Mouse (Mus musculus): ENCODE data around the gene Rnf225.
"Not testable (repeated sequence)": the region's sequence is repeated elsewhere in the genome, so short reads cannot be mapped to it uniquely, and the experiment has no call there.

Rnf225 gene

DNA sequence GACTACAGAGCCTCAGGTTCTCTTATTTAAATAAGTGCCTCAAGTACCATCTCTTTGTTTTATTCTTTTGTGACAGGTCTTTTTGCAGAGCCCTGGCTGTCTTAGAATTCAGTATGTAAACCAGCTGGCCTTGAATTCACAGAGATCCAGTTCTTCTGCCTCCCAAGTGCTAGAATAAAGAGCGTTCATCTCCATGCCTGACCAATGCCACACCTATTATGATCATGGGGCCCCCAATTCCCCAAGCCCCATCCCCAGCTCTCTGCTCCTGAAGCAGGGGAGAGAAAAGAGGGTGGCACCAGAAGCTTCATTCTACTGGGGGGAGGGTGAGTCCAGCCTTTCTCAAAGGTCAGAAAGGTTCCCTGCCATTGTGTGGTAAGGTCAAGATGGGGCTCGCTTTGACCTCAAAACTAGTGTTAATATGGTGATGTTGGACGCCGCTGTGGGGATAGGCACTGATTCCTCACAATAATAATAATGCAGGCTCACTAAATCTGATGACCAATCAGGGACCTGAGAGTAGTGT is 6.5 kb downstream of the Rnf225 start:
- DNase-seq: no peak

GRCm38 (mm10) chr7:12934808-12935207 is 7.6 kb downstream of the Rnf225 start:
- no peak for DNase-seq

DNA sequence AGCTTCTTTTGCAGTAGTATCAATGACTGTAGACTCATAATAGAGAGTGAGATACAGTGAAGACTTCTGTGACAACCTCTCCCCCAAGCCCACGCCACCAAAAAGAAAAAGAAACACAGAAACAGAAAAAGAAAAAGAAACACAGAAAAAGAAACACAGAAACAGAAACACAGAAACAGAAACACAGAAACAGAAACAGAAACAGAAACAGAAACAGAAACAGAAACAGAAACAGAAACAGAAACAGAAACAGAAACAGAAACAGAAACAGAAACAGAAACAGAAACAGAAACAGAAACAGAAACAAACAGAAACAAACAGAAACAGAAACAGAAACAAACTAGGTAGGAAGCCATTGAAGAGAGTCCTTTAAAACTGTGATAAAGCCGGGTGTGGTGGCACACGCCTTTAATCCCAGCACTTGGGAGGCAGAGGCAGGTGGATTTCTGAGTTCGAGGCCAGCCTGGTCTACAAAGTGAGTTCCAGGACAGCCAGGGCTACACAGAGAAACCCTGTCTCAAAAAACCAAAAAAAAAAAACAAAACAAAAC is 10.1 kb downstream of the Rnf225 start:
- not testable (repeated sequence) for DNase-seq

DNA sequence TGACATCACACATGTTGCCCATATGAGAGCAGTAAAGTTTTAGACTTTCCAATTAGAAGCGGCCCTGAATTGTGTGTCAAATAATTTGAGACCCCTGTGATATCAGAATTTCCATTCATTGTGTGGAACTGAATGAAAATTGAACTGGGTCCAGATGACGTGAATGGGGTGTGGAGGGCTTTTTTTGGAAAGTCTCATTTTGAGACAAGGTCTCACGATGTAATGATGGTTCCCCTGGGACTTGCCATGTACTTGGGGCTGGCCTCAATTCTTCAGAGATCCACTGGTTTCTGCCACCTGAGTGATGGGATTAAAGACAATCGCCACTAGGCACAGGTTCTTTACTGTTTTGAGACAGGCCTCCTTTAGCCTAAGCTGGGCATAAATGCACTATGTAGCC is 13.4 kb downstream of the Rnf225 start:
- no peak for DNase-seq

DNA sequence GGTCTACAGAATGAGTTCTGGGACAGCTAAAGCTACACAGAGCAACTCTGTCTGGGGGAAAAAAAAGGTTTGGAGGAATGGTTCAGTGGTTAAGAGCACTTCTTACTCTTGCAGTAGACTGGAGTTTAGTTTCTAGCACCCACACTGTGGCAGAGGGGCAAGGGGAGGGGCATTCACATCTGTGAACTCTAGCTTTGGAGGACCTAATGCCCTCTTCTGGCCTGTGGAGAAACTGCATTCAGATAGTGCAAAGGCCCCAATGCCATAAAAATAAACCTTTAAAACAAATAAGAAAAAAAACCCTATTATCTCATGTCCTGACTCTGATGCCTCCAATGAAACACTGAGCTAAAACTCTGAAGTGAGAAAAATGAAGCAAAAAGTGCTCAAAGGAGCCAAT is 16.3 kb downstream of the Rnf225 start:
- DNase-seq: no peak

DNA sequence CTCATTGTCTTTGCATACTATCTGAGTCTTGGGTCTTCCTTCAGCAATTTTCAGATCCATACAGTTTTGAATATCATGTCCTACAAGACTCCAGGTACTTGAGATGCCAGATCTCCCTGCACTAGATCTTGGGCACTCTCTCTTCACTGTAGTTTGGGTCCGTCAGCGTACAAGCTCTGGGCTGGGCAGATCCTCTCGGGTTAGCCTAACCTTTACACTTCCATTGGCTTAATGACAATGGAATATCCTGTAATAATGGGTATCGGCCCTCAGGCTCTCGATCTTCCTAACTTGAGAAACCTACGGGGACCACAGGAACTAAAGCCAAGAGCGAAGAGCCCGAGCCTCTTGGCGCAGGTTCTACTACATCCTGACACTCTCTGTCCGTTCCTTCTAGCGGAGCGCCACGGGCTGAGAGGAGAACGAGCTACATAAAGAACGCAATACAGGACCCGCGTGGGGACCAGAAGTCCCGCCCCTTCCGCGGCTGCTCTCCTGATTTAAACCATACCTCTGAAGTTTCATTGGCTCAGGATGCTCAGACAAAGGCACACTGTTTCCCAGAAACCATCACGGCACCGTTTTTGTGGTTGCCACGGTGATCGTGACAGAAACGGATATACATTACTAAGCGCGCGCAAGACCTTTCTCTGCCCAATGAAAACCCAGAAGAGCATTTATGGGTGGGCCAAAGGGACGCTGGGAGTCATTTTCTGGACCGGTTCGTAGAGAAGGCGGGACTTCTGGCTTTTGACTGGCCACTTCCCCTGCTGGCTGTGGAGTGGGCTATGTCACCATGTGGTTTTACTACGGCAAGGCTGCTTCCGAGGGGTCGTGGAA is 22.0 kb downstream of the Rnf225 start:
- DNase-seq: peak; percentile 98

GRCm38 (mm10) chr7:12949872-12950229 is 22.6 kb downstream of the Rnf225 start:
- no peak for DNase-seq

DNA sequence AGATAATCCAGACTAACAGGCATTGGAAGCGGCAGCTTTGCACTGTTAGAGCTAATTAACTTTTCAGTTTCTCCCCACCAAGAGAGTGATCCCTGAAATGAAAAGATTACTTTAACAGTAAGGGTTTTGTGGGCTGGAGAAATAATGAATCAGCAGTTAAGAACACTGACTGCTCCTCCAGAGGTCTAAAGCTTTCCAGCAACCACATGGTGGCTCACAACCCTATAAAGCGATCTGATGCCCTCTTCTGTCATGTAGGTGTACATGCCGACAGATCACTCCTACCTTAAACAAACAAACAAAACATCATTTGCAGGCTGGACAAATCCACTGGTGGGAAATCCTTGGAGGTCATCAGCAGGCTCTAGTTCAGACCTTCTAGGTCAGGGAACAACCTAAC is 27.7 kb downstream of the Rnf225 start:
- DNase-seq: no peak

DNA sequence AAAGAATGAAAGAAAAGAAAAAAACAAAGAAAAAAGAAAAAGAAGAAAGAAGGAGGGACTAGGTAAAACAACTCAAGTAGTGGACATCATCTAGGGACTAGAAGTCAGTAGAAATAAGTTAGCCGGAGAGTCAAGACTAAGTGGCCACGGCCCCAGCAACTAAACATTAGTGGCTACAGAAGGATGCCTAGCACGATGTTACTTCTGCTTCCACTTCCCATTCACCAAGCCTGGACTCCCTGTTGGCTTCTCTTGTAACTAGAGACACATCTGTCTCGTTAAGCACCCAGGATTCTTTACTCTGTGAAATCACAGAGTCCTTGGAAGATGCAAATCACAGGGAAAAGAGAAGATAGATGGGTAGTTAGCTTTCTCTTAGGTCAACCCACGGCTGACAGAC is 30.3 kb downstream of the Rnf225 start:
- DNase-seq: no peak

DNA sequence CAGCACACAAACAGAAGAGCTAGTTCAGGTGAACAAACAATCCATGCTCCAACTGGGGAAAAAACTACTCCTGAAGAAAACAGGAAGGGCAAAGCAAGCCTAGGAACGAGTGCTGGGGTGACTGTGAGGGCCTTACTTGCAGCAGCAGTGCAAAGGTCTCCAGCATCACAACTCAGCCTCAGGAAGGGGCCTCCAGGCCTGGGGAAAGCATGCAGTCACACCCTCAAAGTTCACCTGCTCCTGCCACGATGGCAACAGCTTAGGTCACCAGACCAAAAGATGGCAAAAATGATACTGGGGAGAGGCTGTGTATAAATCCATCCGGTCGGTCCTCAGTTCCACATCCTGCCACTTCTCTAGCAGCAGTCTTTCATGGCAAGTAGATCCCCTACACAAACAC is 31.7 kb downstream of the Rnf225 start:
- no peak for DNase-seq

DNA sequence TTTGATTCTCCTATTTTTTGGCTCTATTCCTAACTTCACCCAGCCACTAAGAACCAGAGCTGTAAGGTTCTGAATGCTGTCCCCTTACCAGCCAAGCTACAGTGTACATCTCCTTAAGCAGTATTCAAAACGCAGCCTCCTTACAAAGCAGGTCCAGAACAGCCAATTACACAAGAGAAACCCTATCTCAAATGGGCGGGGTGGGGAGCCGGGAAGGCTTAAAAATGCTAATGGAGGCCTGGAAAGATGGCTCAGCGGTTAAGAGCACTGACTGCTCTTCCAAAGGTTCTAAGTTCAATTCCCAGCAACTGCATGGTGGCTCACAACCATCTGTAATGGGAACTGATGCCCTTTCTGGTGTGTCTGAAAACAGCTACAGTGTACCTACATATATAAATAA is 32.5 kb downstream of the Rnf225 start:
- no peak for DNase-seq

DNA sequence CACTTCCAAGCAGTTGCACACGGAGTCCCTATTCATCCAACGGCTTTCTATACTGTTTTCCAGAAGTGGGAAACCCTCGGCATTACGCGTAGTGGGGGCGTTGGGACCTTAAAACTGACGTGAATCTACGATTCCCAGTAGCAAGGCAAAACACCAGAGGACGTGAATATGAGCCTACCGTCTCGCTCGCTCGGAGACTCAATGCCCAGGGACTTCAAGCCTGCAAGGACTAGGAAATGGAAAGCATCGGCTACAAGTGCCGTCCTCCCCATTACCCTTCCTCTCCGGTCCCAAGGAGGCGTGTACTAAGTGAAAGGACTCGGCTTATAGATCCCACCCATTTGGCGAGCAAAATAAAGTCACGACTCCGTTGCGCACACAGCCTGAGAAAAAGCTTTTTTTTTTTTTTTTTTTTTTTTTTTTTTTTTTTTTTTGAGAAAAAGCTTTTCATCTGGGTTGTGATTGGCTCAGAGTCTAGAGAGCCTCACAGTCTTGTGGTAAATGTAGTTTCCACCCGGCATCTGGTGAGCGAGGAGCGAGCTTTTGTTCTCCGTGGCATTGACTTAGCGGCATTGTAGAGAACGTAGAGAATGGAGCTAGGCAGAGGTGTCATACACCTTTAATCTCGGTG is 34.4 kb downstream of the Rnf225 start:
- peak; percentile 48 for DNase-seq

- DNase-seq: peak; percentile 92
Measured at GRCm38 (mm10) chr7:12965678-12966091, 38.5 kb downstream of the Rnf225 start, which contains the start of gene Zfp324. Zfp324 (plus strand) TSS chr7:12965838.

- peak; percentile 64 for DNase-seq
Measured at GRCm38 (mm10) chr7:12966104-12966845, 39.1 kb downstream of the Rnf225 start.

DNA sequence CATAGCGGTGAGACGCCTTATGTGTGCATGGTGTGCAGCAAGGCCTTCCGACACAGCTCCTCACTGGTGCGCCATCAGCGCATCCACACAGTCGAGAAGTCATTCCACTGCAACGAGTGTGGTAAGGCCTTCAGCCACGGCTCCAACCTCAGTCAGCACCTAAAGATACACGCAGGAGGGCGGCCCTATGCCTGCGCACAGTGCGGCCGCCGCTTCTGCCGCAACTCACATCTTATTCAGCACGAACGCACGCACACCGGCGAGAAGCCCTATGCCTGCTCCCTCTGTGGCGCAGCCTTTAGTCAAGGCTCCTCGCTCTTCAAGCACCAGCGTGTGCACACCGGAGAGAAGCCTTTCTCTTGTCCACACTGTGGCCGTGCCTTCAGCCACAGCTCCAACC is 43.7 kb downstream of the Rnf225 start:
- DNase-seq: no peak

DNA sequence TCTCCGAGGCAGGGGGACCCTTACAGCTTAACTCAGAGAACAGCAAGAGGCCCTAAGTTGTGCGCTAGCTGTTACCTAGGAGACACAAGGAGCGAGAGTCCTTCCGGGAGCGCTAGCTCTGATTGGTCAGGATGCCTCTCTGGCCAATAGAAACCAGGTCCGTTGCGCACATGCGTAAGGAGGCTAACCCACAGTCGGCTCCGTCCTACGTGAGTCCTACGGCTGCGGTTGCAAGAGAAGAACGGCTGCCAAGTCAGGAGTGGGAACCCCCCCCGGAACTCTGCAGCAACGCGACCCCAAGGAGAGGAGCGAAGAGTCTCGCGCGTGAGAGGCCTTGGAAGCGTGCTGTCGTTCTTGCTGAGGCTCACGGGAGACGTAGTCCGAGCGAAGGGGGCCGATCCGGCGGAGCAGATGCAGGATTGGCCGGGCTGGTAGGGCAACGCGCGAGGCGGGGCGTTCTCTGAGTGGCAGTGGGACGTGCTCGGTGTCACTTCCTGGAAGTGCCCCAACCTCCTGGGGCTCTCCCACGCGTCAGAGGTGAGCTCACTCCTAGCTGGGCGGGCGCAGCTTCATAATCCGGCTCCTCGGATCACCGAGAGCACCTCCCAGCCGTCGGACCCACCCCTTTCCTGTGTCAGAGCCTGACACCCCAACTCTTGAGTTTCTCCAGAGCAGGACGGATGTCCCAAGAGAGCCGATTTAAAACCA is 50.6 kb downstream of the Rnf225 start, which contains the start of gene Zfp446:
Gene Zfp446, plus strand, starts transcription at position 167 of the 708 bp plus-strand sequence.
- peak; percentile 99 for DNase-seq

DNA sequence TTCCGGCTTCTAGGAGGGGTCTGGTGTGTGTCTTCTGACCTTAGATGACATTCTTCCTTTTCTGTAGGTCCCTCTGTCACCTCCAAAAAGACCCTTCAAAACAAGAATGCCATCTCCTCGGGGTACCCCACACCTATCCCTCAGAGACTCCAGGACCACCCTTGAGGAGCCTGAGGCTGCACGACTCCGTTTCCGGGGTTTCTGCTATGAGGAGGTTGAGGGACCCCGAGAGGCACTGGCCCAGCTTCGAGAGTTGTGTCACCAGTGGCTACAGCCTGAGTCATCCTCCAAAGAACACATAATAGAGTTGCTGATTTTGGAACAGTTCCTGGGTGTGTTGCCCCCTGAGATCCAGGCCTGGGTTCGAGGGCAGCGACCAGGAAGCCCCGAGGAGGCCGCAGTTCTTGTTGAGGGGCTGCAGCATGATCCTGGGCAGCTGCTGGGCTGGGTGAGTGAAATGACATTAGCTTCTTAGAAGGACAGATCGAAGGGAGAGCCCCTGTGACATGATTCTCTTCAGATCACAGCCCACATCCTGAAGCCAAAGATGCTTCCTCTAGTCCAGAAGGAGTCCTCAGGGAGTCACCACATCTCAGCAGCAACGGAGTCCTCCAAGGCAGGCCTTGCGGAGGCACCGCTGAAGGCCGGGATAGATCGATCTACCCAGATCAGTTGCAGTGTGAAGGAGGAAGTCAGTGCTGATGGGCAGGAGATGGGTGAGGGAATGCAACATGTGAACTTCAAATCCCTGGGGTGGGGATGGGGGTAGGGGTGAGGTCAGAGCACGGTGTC is 51.9 kb downstream of the Rnf225 start:
- no peak for DNase-seq

GRCm38 (mm10) chr7:12979776-12980175 is 52.6 kb downstream of the Rnf225 start:
- no peak for DNase-seq

DNA sequence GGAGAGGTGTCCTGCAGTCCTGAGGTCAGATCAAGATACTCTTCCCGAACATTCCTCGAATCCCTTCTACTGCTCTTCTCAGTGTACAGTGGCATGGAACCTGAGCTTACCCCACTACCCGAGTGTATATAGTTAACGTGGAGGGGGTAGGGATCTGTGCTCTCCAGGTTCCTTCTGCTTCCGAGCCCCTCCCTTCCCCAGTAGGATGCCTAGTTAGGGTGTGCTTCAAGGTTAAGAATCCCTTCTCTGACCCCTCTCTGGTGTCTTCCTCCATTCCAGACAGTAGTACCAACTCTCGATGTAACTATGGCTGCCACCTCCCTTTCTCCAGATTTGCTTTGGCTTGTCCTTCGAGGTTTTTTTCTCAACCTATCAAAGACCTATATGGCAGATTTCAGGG is 53.1 kb downstream of the Rnf225 start:
- DNase-seq: no peak
